Mouse (Mus musculus): ENCODE data around the gene Fam131a.

Fam131a gene

DNA sequence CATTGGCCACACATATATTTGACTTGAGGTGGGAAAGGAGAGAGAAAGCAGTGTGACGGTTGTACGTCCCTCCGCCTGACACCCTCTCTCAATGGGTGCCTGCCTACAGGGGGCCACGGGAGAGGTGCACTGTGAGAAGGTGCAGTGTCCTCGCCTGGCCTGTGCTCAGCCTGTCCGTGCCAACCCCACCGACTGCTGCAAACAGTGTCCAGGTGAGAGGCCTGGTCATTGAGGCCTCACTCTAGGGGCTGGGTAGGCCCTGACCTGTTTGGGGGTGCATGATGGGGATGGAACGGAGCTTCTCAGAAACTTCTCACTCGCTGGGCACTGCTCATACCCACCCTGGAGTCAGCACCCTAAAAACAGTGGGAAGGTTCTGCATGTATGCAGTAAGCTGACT is 46.8 kb downstream of the Fam131a start:
- no peak for DNase-seq (ENCODE audit: low read depth, low spot score)

DNA sequence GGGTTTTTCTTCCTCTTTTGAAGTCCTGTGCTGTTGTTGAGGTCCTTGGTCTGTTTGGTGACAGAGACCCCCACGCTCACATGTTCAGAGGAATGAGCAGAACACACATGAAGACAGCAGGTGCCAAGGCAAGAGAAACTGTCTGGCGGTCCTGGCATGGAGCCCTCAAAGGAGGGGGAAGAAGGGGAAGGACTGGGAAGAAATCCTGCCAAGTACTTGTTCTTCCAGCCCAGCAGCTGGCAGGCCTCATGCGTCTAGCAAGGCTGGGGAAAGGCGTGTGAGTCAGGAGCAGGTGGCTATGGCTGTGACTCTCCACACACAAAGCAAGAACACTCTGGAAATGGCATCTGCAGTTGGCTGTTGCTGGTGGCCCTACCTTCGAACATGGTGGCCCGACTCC is 53.6 kb downstream of the Fam131a start:
- DNase-seq (ENCODE audit: low read depth, low spot score): no peak

DNA sequence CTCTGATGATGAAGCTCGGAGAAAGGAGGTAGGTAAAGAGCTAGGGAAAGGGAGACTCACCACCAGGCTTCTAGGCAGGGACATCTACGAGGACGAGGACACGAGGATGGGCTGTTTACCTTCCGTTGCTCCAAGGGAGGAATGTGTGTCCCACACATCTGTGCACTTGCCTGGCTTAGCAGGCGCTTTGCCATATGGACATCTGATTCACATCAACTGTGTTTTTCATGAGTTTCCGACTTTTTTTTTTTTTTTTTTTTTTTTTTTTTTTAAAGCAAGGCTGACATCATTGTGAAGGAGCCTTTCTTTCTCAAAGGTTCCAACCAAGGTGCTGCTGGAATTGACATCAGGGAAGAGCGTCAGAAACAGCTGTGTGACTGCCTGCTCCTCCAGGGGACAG is 57.5 kb downstream of the Fam131a start:
- no peak for DNase-seq (ENCODE audit: low read depth, low spot score)

Measured in retina, postnatal 7 days (tissue).